Mouse (Mus musculus): Measurements from ENCODE around the gene Med31. TPM values are rescaled to one million over a fixed set of nuclear protein-coding genes. Genes with fewer than 3 reads are reported as not detected.

Gene Med31
- polyA plus RNA-seq, 1 experiment from 2014 or later: 48.1 TPM

DNA sequence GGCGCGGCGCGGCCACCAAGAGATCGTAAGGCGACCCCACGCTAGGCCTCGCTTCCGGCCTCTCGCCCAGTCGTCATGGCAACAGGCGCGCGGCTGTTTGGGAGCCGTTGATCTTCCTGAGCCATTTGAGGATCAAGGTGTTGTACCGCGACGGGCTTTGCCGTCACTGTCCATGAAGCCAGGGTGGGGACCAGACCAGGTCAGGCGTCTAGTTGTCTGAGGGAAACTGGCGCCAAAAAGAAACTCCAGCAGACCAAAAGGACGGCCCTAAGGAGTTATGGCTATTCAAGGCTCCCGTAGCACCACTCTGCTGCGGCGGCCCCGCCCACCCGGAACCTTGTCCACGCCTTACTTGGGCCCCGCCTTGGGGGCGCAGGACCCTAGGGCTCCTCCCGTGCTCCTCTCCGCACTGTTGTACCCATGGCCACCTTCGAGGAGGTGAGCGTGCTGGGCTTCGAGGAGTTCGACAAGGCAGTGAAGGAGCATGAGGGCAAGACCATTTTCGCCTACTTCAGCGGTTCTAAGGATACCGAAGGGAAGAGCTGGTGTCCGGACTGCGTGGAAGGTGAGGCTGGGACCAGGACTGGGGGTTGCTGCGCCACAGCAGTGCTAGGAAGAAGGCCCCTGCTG, 8.1 kb downstream of the Med31 start, which contains the start of the genes 4933427D14Rik and Txndc17:
Gene 4933427D14Rik (minus strand): TSS at position 256 of the 630 bp plus-strand sequence.
Gene Txndc17 (plus strand): TSS at position 344 of the 630 bp plus-strand sequence.
- Histone ChIP-seq H3K4me2 (ENCODE audit: low read depth, low read length) (peak within 1 kb of the TSS; percentile 63), H3K4me3 (ENCODE audit: low read length) (peak within 1 kb of the TSS; percentile 94), H3K27ac (ENCODE audit: low read length) (peak within 1 kb of the TSS; percentile 78), H3K36me3 (ENCODE audit: control insufficient read depth, insufficient read depth, low read length) (peaks cover 12% of the 10 kb centered on the region), H3K9me3 (ENCODE audit: control insufficient read depth, low read length) (no peaks in the 10 kb centered on the region), H3K9ac (ENCODE audit: low read length) (peak within 1 kb of the TSS; percentile 88), H3K27me3 (ENCODE audit: control insufficient read depth, insufficient read depth, low read depth, low read length) (no peaks in the 10 kb centered on the region), H3K4me1 (replicated peaks; ENCODE audit: control insufficient read depth, insufficient read depth, low read length) (peaks cover 15% of the 10 kb centered on the region)
- ATAC-seq (ENCODE audit: low read depth): peak; percentile 98
- WGBS: 0% methylated on average over 42 of the region's 42 CpGs

DNA sequence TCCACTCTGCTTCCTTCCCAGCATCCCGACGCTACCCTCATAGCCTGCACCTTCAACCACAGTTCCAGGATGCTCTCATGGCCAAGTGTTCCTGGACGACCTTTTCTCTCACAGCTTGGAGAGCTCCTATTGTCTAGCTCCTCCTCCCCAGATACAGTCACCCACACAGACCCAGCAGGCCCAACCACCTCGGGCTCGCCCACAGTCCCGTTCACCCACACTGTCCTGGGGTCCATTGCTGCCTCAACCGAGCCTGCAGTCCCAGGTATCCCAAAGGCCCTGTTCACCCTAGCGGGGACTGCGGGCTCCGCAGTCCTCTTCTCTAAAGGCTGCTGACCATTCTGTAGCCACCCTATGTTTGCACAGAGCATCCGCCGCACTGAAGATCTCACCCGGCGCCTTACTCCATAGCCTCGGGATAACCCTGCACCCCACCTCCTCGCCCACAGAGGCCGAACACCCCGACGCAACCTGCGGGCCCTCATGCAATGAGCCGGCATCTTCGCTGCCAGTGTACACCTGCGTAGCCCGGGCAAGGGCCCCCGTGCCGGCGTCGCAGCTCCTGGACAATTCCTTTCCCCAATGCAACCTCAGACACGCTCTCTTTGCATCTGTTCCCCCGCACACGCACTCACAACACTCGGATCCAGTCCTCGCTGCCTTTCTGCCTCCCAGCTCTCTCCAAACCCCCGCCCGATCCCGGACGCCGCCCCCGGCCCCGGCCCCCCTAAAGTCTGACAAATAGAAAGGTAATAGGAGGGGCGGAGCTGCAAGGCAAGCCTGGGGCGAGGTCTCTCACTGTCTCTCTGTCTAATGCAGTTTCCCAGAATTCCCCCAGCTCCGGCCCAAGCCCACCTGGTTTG, 8.8 kb downstream of the Med31 start, which contains the start of gene Gm43951:
Gene Gm43951 (minus strand): TSS at position 500 of the 863 bp plus-strand sequence.
- Histone ChIP-seq H3K4me3 (ENCODE audit: low read length) (peak within 1 kb of the TSS; percentile 94), H3K27ac (ENCODE audit: low read length) (peak within 1 kb of the TSS; percentile 78), H3K4me2 (ENCODE audit: low read depth, low read length) (peak within 1 kb of the TSS; percentile 63)

DNA sequence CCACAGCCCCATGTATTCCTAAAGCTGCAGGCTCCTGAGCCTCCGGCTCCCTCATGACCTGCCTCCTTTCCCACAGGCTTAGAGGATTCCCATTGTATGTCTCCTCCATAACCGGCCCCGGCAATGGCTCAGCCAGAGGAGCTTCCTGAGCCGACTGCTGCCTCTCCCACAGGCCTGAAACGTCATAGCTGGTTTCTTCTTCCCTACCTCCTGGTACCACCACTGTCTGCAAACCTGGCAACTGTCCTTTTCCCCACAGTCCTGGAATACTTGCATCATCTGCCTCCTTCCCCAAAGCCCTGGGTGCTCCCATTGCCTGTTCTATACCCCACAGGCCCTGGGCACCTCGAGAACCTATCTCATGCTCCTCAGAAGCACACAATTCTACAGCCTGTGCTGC, 10.1 kb downstream of the Med31 start:
- Histone ChIP-seq H3K27me3 (ENCODE audit: control insufficient read depth, insufficient read depth, low read depth, low read length) (no peaks in the 10 kb centered on the region), H3K4me2 (ENCODE audit: low read depth, low read length) (no peak overlapping the region), H3K9me3 (ENCODE audit: control insufficient read depth, low read length) (no peaks in the 10 kb centered on the region), H3K27ac (ENCODE audit: low read length) (no peak overlapping the region), H3K36me3 (ENCODE audit: control insufficient read depth, insufficient read depth, low read length) (no peaks in the 10 kb centered on the region; the same call in 1 of the 2 replicates), H3K4me3 (ENCODE audit: low read length) (no peak overlapping the region), H3K4me1 (replicated peaks; ENCODE audit: control insufficient read depth, insufficient read depth, low read length) (peaks cover 15% of the 10 kb centered on the region), H3K9ac (ENCODE audit: low read length) (0 out of 2 replicates have a peak overlapping the region, but pooled peaks have one; percentile 2)
- WGBS: 81% methylated on average over 6 of the region's 6 CpGs
- no peak for ATAC-seq (ENCODE audit: low read depth)

More for the DNA sequence above, 8.8 kb downstream of the Med31 start, which contains the start of gene Gm43951:
- Histone ChIP-seq H3K9ac (ENCODE audit: low read length) (peak within 1 kb of the TSS; percentile 88), H3K4me1 (replicated peaks; ENCODE audit: control insufficient read depth, insufficient read depth, low read length) (peaks cover 15% of the 10 kb centered on the region), H3K36me3 (ENCODE audit: control insufficient read depth, insufficient read depth, low read length) (peaks cover 10% of the 10 kb centered on the region), H3K9me3 (ENCODE audit: control insufficient read depth, low read length) (no peaks in the 10 kb centered on the region), H3K27me3 (ENCODE audit: control insufficient read depth, insufficient read depth, low read depth, low read length) (no peaks in the 10 kb centered on the region)
- ATAC-seq (ENCODE audit: low read depth): peak; percentile 55
- under 1% methylated on average over 43 of the region's 43 CpGs for WGBS

DNA sequence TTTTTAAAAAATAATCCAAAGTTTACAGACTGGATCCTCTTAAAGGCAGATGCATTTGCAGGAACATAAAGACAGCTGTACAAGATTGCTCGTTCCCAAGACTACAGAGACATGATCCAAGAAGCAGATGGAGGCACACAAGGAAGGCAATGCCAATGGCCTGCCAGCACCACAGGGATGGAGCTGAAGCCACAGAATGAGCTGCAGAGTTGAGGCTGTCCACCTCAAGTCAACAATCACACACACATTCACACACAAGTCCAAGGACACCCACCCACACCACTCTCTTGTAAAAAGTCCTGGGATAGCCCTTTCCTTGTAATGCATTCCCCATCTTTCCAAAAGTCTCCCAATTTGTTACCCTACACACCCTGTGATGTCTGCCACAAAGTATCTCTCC, 12.0 kb downstream of the Med31 start:
- ATAC-seq (ENCODE audit: low read depth): no peak
- 74% methylated on average over 1 of the region's 1 CpGs for WGBS

DNA sequence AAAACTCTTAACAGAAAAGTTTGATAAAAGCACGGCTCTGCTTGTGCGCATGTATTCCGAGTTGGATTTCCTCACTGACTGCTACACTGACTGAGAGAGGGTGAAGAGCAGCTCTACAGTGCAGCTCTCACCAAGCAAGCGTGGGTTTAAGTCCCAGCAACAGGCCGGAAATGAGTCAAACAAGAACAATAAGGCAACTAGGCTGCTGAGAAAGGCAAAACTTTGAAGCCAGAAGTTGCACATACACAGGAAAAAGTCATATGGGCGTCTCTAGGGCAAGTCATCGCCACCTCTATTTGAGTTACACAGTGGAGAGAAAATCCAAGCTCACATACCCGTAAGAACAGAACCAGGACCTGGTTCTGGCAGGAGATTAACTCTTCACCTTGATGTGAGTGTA, 18.9 kb downstream of the Med31 start:
- WGBS: 78% methylated on average over 8 of the region's 8 CpGs
- no peaks in the 10 kb centered on the region for H3K4me1 ChIP-seq (replicated peaks; ENCODE audit: control insufficient read depth, insufficient read depth, low read length)
- H3K36me3 ChIP-seq (ENCODE audit: control insufficient read depth, insufficient read depth, low read length): peaks cover 10% of the 10 kb centered on the region
- H3K4me2 ChIP-seq (ENCODE audit: low read depth, low read length): no peak overlapping the region
- H3K4me3 ChIP-seq (ENCODE audit: low read length): no peak overlapping the region
- no peaks in the 10 kb centered on the region for H3K27me3 ChIP-seq (ENCODE audit: control insufficient read depth, insufficient read depth, low read depth, low read length)
- H3K9me3 ChIP-seq (ENCODE audit: control insufficient read depth, low read length): no peaks in the 10 kb centered on the region
- H3K9ac ChIP-seq (ENCODE audit: low read length): no peak overlapping the region
- ATAC-seq (ENCODE audit: low read depth): no peak
- peak overlapping the region; percentile 32; the same call in 1 of the 2 replicates for H3K27ac ChIP-seq (ENCODE audit: low read length)

More for the DNA sequence above, 12.0 kb downstream of the Med31 start:
- Histone ChIP-seq H3K4me3 (ENCODE audit: low read length) (no peak overlapping the region), H3K4me1 (replicated peaks; ENCODE audit: control insufficient read depth, insufficient read depth, low read length) (peaks cover 15% of the 10 kb centered on the region), H3K4me2 (ENCODE audit: low read depth, low read length) (no peak overlapping the region), H3K27me3 (ENCODE audit: control insufficient read depth, insufficient read depth, low read depth, low read length) (no peaks in the 10 kb centered on the region), H3K27ac (ENCODE audit: low read length) (no peak overlapping the region), H3K9ac (ENCODE audit: low read length) (no peak overlapping the region), H3K9me3 (ENCODE audit: control insufficient read depth, low read length) (no peaks in the 10 kb centered on the region), H3K36me3 (ENCODE audit: control insufficient read depth, insufficient read depth, low read length) (peaks cover under 1% of the 10 kb centered on the region; the same call in 1 of the 2 replicates)

DNA sequence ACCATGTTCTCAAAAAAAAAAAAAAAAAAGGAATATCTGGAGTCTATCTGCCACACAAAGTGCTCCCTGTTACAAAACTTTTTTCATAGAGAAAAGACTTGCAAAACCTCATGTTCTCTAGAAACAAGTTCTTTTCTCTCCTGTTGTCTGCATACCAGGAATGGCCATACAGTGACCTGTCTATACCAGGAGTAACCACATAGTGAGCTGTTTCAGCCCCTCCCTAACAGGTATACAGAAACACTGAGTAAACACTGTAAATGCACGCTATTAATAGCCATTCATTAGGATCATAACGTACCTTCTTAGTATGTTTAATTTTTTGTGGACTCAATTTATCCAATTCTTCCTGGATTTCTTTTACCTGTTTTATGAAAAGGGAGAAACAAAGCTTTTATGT, 21.1 kb downstream of the Med31 start:
- Histone ChIP-seq H3K4me1 (replicated peaks; ENCODE audit: control insufficient read depth, insufficient read depth, low read length) (no peaks in the 10 kb centered on the region), H3K36me3 (ENCODE audit: control insufficient read depth, insufficient read depth, low read length) (peaks cover 13% of the 10 kb centered on the region), H3K4me3 (ENCODE audit: low read length) (no peak overlapping the region), H3K9me3 (ENCODE audit: control insufficient read depth, low read length) (no peaks in the 10 kb centered on the region), H3K27ac (ENCODE audit: low read length) (no peak overlapping the region), H3K9ac (ENCODE audit: low read length) (no peak overlapping the region), H3K4me2 (ENCODE audit: low read depth, low read length) (no peak overlapping the region), H3K27me3 (ENCODE audit: control insufficient read depth, insufficient read depth, low read depth, low read length) (no peaks in the 10 kb centered on the region)
- no peak for ATAC-seq (ENCODE audit: low read depth)
- 84% methylated on average over 2 of the region's 2 CpGs for WGBS

DNA sequence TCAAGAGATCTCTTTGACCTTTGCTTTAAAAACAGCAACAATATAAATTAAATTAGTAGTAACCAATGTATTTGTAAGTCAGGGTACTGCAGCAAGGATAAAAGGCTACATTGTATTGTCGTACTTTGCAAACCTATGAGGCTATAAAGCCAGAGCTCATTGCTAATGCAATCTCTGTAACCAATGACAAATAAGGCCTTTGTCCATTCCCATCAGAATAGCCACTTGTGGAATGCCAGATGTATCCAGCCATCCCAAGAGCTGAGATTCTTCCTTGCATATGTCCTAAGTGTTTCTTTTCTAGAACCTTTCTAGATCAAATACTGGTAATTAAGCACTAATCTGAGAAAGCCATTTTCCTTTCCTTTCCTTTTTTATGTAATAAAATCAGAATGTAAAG, 24.5 kb downstream of the Med31 start:
- Histone ChIP-seq H3K4me2 (ENCODE audit: low read depth, low read length) (no peak overlapping the region), H3K4me3 (ENCODE audit: low read length) (no peak overlapping the region), H3K9ac (ENCODE audit: low read length) (no peak overlapping the region), H3K4me1 (replicated peaks; ENCODE audit: control insufficient read depth, insufficient read depth, low read length) (no peaks in the 10 kb centered on the region), H3K27me3 (ENCODE audit: control insufficient read depth, insufficient read depth, low read depth, low read length) (no peaks in the 10 kb centered on the region), H3K36me3 (ENCODE audit: control insufficient read depth, insufficient read depth, low read length) (peaks cover 8% of the 10 kb centered on the region), H3K9me3 (ENCODE audit: control insufficient read depth, low read length) (no peaks in the 10 kb centered on the region), H3K27ac (ENCODE audit: low read length) (no peak overlapping the region)
- WGBS: 92% methylated on average over 1 of the region's 1 CpGs
- ATAC-seq (ENCODE audit: low read depth): no peak

DNA sequence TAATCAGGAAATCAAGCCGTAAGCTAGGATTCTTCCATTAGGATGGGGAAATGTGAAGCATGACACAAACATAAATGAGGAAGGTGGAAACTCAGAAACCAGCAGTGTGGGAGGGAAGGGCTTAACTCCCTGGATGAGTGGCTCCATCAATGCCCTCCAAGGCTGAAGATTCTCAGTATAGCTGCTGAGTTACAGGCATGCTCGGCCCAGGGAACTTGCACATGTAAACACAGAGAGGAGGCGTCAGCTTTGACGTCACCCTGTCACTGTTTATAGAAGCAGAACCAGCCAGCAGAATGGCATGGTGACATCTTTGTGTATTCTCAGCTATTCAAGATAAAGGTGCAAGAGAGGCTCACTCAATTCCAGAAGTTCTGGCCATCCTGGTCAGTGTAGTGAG, 31.1 kb downstream of the Med31 start:
- no peak overlapping the region for H3K4me2 ChIP-seq (ENCODE audit: low read depth, low read length)
- peaks cover 9% of the 10 kb centered on the region for H3K36me3 ChIP-seq (ENCODE audit: control insufficient read depth, insufficient read depth, low read length)
- H3K9me3 ChIP-seq (ENCODE audit: control insufficient read depth, low read length): no peaks in the 10 kb centered on the region
- no peaks in the 10 kb centered on the region for H3K4me1 ChIP-seq (replicated peaks; ENCODE audit: control insufficient read depth, insufficient read depth, low read length)
- H3K4me3 ChIP-seq (ENCODE audit: low read length): no peak overlapping the region
- ATAC-seq (ENCODE audit: low read depth): no peak
- H3K27ac ChIP-seq (ENCODE audit: low read length): no peak overlapping the region
- H3K27me3 ChIP-seq (ENCODE audit: control insufficient read depth, insufficient read depth, low read depth, low read length): no peaks in the 10 kb centered on the region
- WGBS: 45% methylated on average over 4 of the region's 4 CpGs
- no peak overlapping the region for H3K9ac ChIP-seq (ENCODE audit: low read length)

DNA sequence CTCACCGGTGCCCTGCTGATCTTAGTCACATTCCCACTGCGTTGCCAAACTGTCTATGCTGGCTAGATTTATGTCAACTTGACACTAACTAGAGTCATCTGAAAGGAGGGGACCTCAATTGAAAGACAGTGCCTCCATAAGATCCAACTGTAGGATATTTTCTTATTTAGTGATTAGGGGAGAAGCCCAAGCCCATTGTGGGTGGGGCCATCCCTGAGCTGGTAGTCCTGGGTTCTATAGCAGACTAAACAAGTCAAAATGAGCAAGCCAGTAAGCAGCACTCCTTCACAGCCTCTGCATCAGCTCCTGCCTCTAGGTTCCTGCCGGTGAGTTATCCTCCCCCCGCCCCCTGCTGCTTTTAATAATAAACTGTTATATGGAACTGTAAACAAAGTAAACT, 34.3 kb downstream of the Med31 start:
- Histone ChIP-seq H3K36me3 (ENCODE audit: control insufficient read depth, insufficient read depth, low read length) (peaks cover 10% of the 10 kb centered on the region), H3K4me3 (ENCODE audit: low read length) (no peak overlapping the region), H3K27ac (ENCODE audit: low read length) (no peak overlapping the region), H3K4me1 (replicated peaks; ENCODE audit: control insufficient read depth, insufficient read depth, low read length) (no peaks in the 10 kb centered on the region), H3K4me2 (ENCODE audit: low read depth, low read length) (no peak overlapping the region), H3K9me3 (ENCODE audit: control insufficient read depth, low read length) (no peaks in the 10 kb centered on the region), H3K9ac (ENCODE audit: low read length) (no peak overlapping the region), H3K27me3 (ENCODE audit: control insufficient read depth, insufficient read depth, low read depth, low read length) (no peaks in the 10 kb centered on the region)
- ATAC-seq (ENCODE audit: low read depth): no peak
- WGBS: 81% methylated on average over 4 of the region's 4 CpGs
